Mouse (Mus musculus) ES-Bruce4 (cell line): ENCODE results near the gene Stxbp2.

Experiments
- CTCF ChIP-seq: IDR thresholded peaks from one replicate; pipeline ENCODE4 v1.8.1; 2011; ENCODE audit warnings: low read depth, low read length
- POLR2A ChIP-seq: IDR thresholded peaks from one replicate; pipeline ENCODE4 v1.8.1; 2011; ENCODE audit warnings: low read length; ENCODE audit not compliant: insufficient read depth

DNA sequence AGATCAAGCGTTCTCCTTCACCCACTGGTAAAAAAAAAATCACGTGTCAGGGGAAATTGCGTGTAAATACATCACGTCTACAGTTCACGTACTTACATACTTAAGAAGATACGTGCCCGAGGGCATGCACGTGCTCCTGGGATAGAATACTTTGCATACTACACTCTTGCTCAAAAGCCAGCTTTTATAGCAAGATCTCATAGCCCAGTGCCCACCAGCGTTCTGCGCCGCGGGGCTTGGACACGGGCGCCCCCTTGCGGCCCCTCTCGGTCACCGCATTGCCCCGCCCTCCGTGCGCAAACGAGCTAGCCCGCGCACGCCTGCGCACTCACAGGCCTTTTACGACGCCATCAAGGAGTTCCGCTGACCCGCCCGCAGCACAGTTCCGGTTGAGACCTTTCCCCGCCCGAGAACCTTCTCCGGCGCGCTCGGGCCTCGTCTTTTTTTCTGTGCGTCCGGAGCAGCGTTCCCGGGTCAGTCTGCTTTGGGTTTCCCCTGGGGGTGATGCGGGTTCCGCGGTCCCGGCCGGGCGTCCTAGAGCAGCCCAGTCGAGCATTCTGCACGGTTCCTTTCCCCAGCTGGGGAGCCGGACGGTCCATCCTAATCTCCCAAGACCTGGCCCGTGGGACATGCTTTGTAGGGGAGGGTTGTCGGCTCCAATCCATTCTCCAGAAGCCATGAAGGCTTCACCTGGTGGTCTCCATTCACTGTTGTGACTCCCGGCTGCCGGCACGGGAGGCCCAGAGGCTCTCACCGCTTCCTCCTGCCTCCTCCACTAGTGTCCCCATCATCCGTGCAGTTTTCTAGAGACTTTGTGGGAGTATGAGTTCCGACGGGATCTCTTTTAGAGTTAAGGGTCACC, 45.6 kb downstream of the Stxbp2 start, which contains the start of gene Trappc5:
- TF ChIP-seq POLR2A, result peak; percentile 27
- TF ChIP-seq CTCF, result peak; percentile 86
